Mouse (Mus musculus): ENCODE data around the gene Hdac7. TPM values are rescaled to one million over a fixed set of nuclear protein-coding genes. Genes with fewer than 3 reads are reported as not detected.
A peak's percentile ranks its signal among the peaks of the same experiment; 100 is the strongest.

Hdac7 gene
- total RNA-seq (2014; rRNA removed): 23.6 and 28.6 TPM in 2 replicates
- 21.7 and 23.7 TPM in 2 replicates for polyA plus RNA-seq (2015; fragmentation: Nextera tagmentation; extraction: Ambion mirVana)

- Histone ChIP-seq H3K27me3 (ENCODE audit: insufficient read depth, low read length) (no peaks in the 10 kb centered on the region), H3K9ac (replicated peaks; ENCODE audit: low read length) (no peak within 1 kb of the TSS), H3K36me3 (ENCODE audit: insufficient read depth, low read length) (no peaks in the 10 kb centered on the region), H3K4me2 (ENCODE audit: low read depth, low read length) (no peak within 1 kb of the TSS), H3K4me1 (ENCODE audit: insufficient read depth, low read length) (no peaks in the 10 kb centered on the region), H3K4me3 (ENCODE audit: low read length) (no peak within 1 kb of the TSS), H3K9me3 (ENCODE audit: low read length) (no peaks in the 10 kb centered on the region), H3K27ac (no peak within 1 kb of the TSS)
- DNase-seq (ENCODE audit: low spot score) (no peak), ATAC-seq (no peak)
- TF ChIP-seq CTCF (IDR thresholded peaks at IDR 0.05; ENCODE audit: low read depth): no peak
- WGBS: 65% methylated on average over 19 of the region's 19 CpGs
Measured at GRCm38 (mm10) chr15:97844037-97845034, at the start of gene Hdac7. Gene Hdac7, minus strand, starts transcription at chr15:97844502.

- no peak for TF ChIP-seq CTCF (IDR thresholded peaks at IDR 0.05; ENCODE audit: low read depth)
- H3K9me3 ChIP-seq (ENCODE audit: low read length): no peaks in the 10 kb centered on the region
- no peak for ATAC-seq
- H3K27me3 ChIP-seq (ENCODE audit: insufficient read depth, low read length): no peaks in the 10 kb centered on the region
- H3K9ac ChIP-seq (replicated peaks; ENCODE audit: low read length): no peak overlapping the region
- H3K27ac ChIP-seq: no peak overlapping the region
- DNase-seq (ENCODE audit: low spot score): no peak
- no peak overlapping the region for H3K4me2 ChIP-seq (ENCODE audit: low read depth, low read length)
- no peak overlapping the region for H3K4me3 ChIP-seq (ENCODE audit: low read length)
- 65% methylated on average over 8 of the region's 8 CpGs for WGBS
- H3K36me3 ChIP-seq (ENCODE audit: insufficient read depth, low read length): no peaks in the 10 kb centered on the region
- peaks cover 3% of the 10 kb centered on the region for H3K4me1 ChIP-seq (ENCODE audit: insufficient read depth, low read length)
Measured at GRCm38 (mm10) chr15:97892506-97892905, 48.2 kb upstream of the Hdac7 start.

- H3K9me3 ChIP-seq (ENCODE audit: low read length): no peaks in the 10 kb centered on the region
- no peaks in the 10 kb centered on the region for H3K27me3 ChIP-seq (ENCODE audit: insufficient read depth, low read length)
- DNase-seq (ENCODE audit: low spot score) (no peak), ATAC-seq (no peak)
- no peak overlapping the region for H3K4me2 ChIP-seq (ENCODE audit: low read depth, low read length)
- H3K27ac ChIP-seq: no peak overlapping the region
- H3K9ac ChIP-seq (replicated peaks; ENCODE audit: low read length): no peak overlapping the region
- WGBS: 86% methylated on average over 10 of the region's 10 CpGs
- H3K4me1 ChIP-seq (ENCODE audit: insufficient read depth, low read length): no peaks in the 10 kb centered on the region; the same call in 1 of the 2 replicates
- no peak for TF ChIP-seq CTCF (IDR thresholded peaks at IDR 0.05; ENCODE audit: low read depth)
- no peaks in the 10 kb centered on the region for H3K36me3 ChIP-seq (ENCODE audit: insufficient read depth, low read length)
- H3K4me3 ChIP-seq (ENCODE audit: low read length): no peak overlapping the region
Measured at GRCm38 (mm10) chr15:97890450-97890849, 46.1 kb upstream of the Hdac7 start.

DNA sequence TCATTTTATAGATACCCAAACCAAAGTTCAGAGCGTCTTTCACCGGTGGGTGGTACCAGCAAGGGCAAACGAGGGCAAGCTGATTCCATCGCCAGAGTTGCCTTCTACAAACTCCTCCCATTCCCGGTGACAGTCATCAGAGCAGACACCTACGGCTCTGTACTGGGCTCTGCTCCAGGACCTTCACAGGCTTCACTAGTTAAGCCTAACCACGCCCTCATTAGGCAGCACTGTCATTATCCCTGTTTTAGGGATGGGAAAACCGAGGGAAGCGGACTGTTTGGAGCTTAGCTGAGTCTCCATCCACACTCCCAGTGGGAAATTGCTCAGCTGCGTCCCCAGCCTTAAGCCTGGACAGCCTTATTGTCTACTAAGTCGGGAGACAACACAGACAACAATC is 45.7 kb upstream of the Hdac7 start:
- H3K4me1 ChIP-seq (ENCODE audit: insufficient read depth, low read length): no peaks in the 10 kb centered on the region
- TF ChIP-seq CTCF (IDR thresholded peaks at IDR 0.05; ENCODE audit: low read depth): no peak
- H3K36me3 ChIP-seq (ENCODE audit: insufficient read depth, low read length): no peaks in the 10 kb centered on the region
- no peak overlapping the region for H3K4me2 ChIP-seq (ENCODE audit: low read depth, low read length)
- WGBS: 51% methylated on average over 11 of the region's 11 CpGs
- H3K4me3 ChIP-seq (ENCODE audit: low read length): no peak overlapping the region
- H3K27ac ChIP-seq: no peak overlapping the region
- ATAC-seq (no peak), DNase-seq (ENCODE audit: low spot score) (peak; percentile 37)
- no peaks in the 10 kb centered on the region for H3K27me3 ChIP-seq (ENCODE audit: insufficient read depth, low read length)
- no peak overlapping the region for H3K9ac ChIP-seq (replicated peaks; ENCODE audit: low read length)
- no peaks in the 10 kb centered on the region for H3K9me3 ChIP-seq (ENCODE audit: low read length)

GRCm38 (mm10) chr15:97887541-97888016 is 43.3 kb upstream of the Hdac7 start:
- Histone ChIP-seq H3K36me3 (ENCODE audit: insufficient read depth, low read length) (no peaks in the 10 kb centered on the region), H3K4me1 (ENCODE audit: insufficient read depth, low read length) (no peaks in the 10 kb centered on the region), H3K4me3 (ENCODE audit: low read length) (no peak overlapping the region), H3K27ac (no peak overlapping the region), H3K27me3 (ENCODE audit: insufficient read depth, low read length) (no peaks in the 10 kb centered on the region), H3K9ac (replicated peaks; ENCODE audit: low read length) (no peak overlapping the region), H3K9me3 (ENCODE audit: low read length) (no peaks in the 10 kb centered on the region), H3K4me2 (ENCODE audit: low read depth, low read length) (no peak overlapping the region)
- no peak for TF ChIP-seq CTCF (IDR thresholded peaks at IDR 0.05; ENCODE audit: low read depth)
- ATAC-seq (no peak), DNase-seq (ENCODE audit: low spot score) (no peak)
- WGBS: 64% methylated on average over 10 of the region's 10 CpGs

GRCm38 (mm10) chr15:97881423-97881822 is 37.1 kb upstream of the Hdac7 start:
- WGBS: 91% methylated on average over 8 of the region's 8 CpGs
- H3K9ac ChIP-seq (replicated peaks; ENCODE audit: low read length): no peak overlapping the region
- H3K9me3 ChIP-seq (ENCODE audit: low read length): no peaks in the 10 kb centered on the region
- no peaks in the 10 kb centered on the region for H3K4me1 ChIP-seq (ENCODE audit: insufficient read depth, low read length)
- ATAC-seq: no peak
- no peak for DNase-seq (ENCODE audit: low spot score)
- TF ChIP-seq CTCF (IDR thresholded peaks at IDR 0.05; ENCODE audit: low read depth): no peak
- no peak overlapping the region for H3K4me2 ChIP-seq (ENCODE audit: low read depth, low read length)
- no peaks in the 10 kb centered on the region for H3K27me3 ChIP-seq (ENCODE audit: insufficient read depth, low read length)
- H3K27ac ChIP-seq: no peak overlapping the region
- no peak overlapping the region for H3K4me3 ChIP-seq (ENCODE audit: low read length)
- no peaks in the 10 kb centered on the region for H3K36me3 ChIP-seq (ENCODE audit: insufficient read depth, low read length)

GRCm38 (mm10) chr15:97880441-97880840 is 36.1 kb upstream of the Hdac7 start:
- DNase-seq (ENCODE audit: low spot score): no peak
- H3K27me3 ChIP-seq (ENCODE audit: insufficient read depth, low read length): no peaks in the 10 kb centered on the region
- TF ChIP-seq CTCF (IDR thresholded peaks at IDR 0.05; ENCODE audit: low read depth): no peak
- H3K4me2 ChIP-seq (ENCODE audit: low read depth, low read length): no peak overlapping the region
- H3K36me3 ChIP-seq (ENCODE audit: insufficient read depth, low read length): no peaks in the 10 kb centered on the region
- H3K9me3 ChIP-seq (ENCODE audit: low read length): no peaks in the 10 kb centered on the region
- 79% methylated on average over 9 of the region's 9 CpGs for WGBS
- H3K9ac ChIP-seq (replicated peaks; ENCODE audit: low read length): no peak overlapping the region
- no peak overlapping the region for H3K27ac ChIP-seq
- H3K4me3 ChIP-seq (ENCODE audit: low read length): no peak overlapping the region
- H3K4me1 ChIP-seq (ENCODE audit: insufficient read depth, low read length): no peaks in the 10 kb centered on the region
- no peak for ATAC-seq

All from hindbrain, postnatal 0 days (tissue).